Mouse (Mus musculus) heart, postnatal 0 days (tissue): ENCODE data around the gene Ints6.
"Not testable (repeated sequence)": the region's sequence is repeated elsewhere in the genome, so short reads cannot be mapped to it uniquely, and the experiment has no call there.

Experiments
- CTCF ChIP-seq: IDR thresholded peaks from 2 replicates; pipeline ENCODE4 v1.5.1; 2016; ENCODE audit warnings: antibody characterized with exemption, control low read depth, low read depth
- EP300 ChIP-seq: IDR thresholded peaks from 2 replicates; pipeline ENCODE4 v1.6.1; 2016; ENCODE audit warnings: antibody characterized with exemption, low read depth

DNA sequence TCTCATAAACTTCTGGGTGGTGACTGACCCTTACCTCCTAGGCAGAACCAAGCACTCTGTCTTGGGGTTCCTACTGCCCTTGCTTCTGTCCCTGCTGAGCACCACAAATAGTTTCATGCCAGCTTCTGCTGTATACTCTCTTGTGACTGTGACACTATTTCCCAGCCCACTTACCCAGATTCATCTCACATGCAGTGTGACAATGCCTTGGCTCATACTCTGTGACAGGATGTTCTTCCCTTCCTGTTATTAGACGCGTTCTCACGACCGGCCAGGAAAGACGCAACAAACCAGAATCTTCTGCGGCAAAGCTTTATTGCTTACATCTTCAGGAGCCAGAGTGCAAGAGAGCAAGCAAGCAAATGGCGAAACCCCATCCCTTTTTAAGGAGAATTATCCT lies 118.6 kb downstream of the Ints6 start:
- not testable (repeated sequence) for TF ChIP-seq EP300, CTCF
